In genomic region chr6:125156491-125156890, GRCm38 (mm10) we compare ENCODE assay signal across 26 mouse cellular contexts. TPM values are rescaled to one million over a fixed set of nuclear protein-coding genes. Genes with fewer than 3 reads are reported as not detected.
DNase-seq lines count a peak whose midpoint lies in the region; ATAC-seq lines count a peak whose summit lies in the region.
"Had no signal": no experiment of that assay in that cellular context is flagged by ENCODE, and none has a peak within 500 bp of the region (broad histone marks: within the 10 kb centered on the region; RNA-seq: fewer than 3 reads in every experiment).

No protein-coding gene starts in this region.

- H3K4me1 ChIP-seq in hindbrain, embryonic 11.5 days (replicated peaks; ENCODE audit: control insufficient read depth, insufficient read depth, low read length), result no peaks in the 10 kb centered on the region; the same call in 1 of the 2 replicates
- no peaks in the 10 kb centered on the region for H3K4me1 ChIP-seq in hindbrain, embryonic 14.5 days (replicated peaks; ENCODE audit: control insufficient read depth, insufficient read depth, low read length)
- peaks cover 54% of the 10 kb centered on the region for H3K4me1 ChIP-seq in midbrain, embryonic 10.5 days
- 0 out of 2 replicates have a peak, but pooled peaks cover 2% of the 10 kb centered on the region for H3K4me1 ChIP-seq in midbrain, embryonic 14.5 days (ENCODE audit: control insufficient read depth, insufficient read depth, low read length)

- no peak for DNase-seq in hindbrain, embryonic 11.5 days (ENCODE audit: low spot score)
- no peak for DNase-seq in hindbrain, embryonic 14.5 days (ENCODE audit: low spot score)
- no peak for DNase-seq in midbrain, embryonic 10.5 days (ENCODE audit: low spot score)
- DNase-seq in midbrain, embryonic 14.5 days, result no peak
- DNase-seq in retina, embryonic 14.5 days (ENCODE audit: low spot score), result peak; percentile 43
- no peak for DNase-seq in retina, postnatal 1 day
- DNase-seq in left cerebral cortex, postnatal 4 days, result no peak
- DNase-seq: adrenal gland, adult 2 months; adrenal gland, postnatal 36 days; cerebellum, adult 18-20 months; cerebellum, postnatal 10 days; forebrain, postnatal 0 days; gastrocnemius, postnatal 10 days; heart, postnatal 14 days; kidney, adult 18-20 months; kidney, postnatal 25 days; thymus, postnatal 4 days had no signal

- ATAC-seq in hindbrain, embryonic 11.5 days (ENCODE audit: low FRiP score), result 0 out of 2 replicates have a peak, but pooled peaks have one; percentile 0
- no peak for ATAC-seq in hindbrain, embryonic 14.5 days (ENCODE audit: low FRiP score)
- no peak for ATAC-seq in midbrain, embryonic 14.5 days (ENCODE audit: low FRiP score, low TSS enrichment)
- ATAC-seq: activated CD4-positive, CD25-positive, alpha-beta regulatory T cell, adult 4 months; CD4-positive, CD25-positive, alpha-beta regulatory T cell, adult 4 months; forebrain, postnatal 0 days; midbrain, embryonic 16.5 days had no signal

- no peak overlapping the region for H3K9ac ChIP-seq in hindbrain, embryonic 11.5 days (ENCODE audit: low read depth, low read length)
- no peak overlapping the region for H3K9ac ChIP-seq in hindbrain, embryonic 14.5 days
- H3K9ac ChIP-seq in midbrain, embryonic 14.5 days (replicated peaks; ENCODE audit: low read length), result no peak overlapping the region
- H3K9ac ChIP-seq: embryonic facial prominence, embryonic 13.5 days; forebrain, postnatal 0 days; kidney, embryonic 15.5 days; limb, embryonic 13.5 days; liver, embryonic 15.5 days; lung, embryonic 15.5 days had no signal

- H3K27ac ChIP-seq in hindbrain, embryonic 11.5 days (ENCODE audit: low read depth, low read length), result 0 out of 2 replicates have a peak overlapping the region, but pooled peaks have one; percentile 78
- no peak overlapping the region for H3K27ac ChIP-seq in hindbrain, embryonic 14.5 days
- H3K27ac ChIP-seq in midbrain, embryonic 10.5 days (replicated peaks), result peak overlapping the region; percentile 80
- H3K27ac ChIP-seq in midbrain, embryonic 14.5 days (replicated peaks; ENCODE audit: low read depth, low read length), result no peak overlapping the region
- H3K27ac ChIP-seq: hindbrain, embryonic 15.5 days; liver, embryonic 15.5 days; lung, embryonic 15.5 days had no signal

- intact Hi-C loops in left cerebral cortex, postnatal 4 days (cut with DNase I), result no loop called here

- no peaks in the 10 kb centered on the region for H3K9me3 ChIP-seq in hindbrain, embryonic 11.5 days (ENCODE audit: control insufficient read depth, low read length)
- H3K9me3 ChIP-seq in hindbrain, embryonic 14.5 days (ENCODE audit: control insufficient read depth, low read length), result no peaks in the 10 kb centered on the region
- H3K9me3 ChIP-seq in midbrain, embryonic 10.5 days (replicated peaks), result no peaks in the 10 kb centered on the region
- no peaks in the 10 kb centered on the region for H3K9me3 ChIP-seq in midbrain, embryonic 14.5 days (ENCODE audit: control insufficient read depth, low read length)
- H3K9me3 ChIP-seq: embryonic facial prominence, embryonic 13.5 days; hindbrain, embryonic 15.5 days; kidney, embryonic 15.5 days; limb, embryonic 13.5 days; liver, embryonic 15.5 days; lung, embryonic 15.5 days had no signal

- peaks cover 10% of the 10 kb centered on the region; the same call in 1 of the 2 replicates for H3K36me3 ChIP-seq in hindbrain, embryonic 11.5 days (ENCODE audit: control insufficient read depth, insufficient read depth, low read length)
- H3K36me3 ChIP-seq in hindbrain, embryonic 14.5 days (replicated peaks; ENCODE audit: control insufficient read depth, insufficient read depth), result peaks cover 70% of the 10 kb centered on the region
- peaks cover 90% of the 10 kb centered on the region for H3K36me3 ChIP-seq in midbrain, embryonic 10.5 days
- peaks cover 64% of the 10 kb centered on the region for H3K36me3 ChIP-seq in midbrain, embryonic 14.5 days (ENCODE audit: control insufficient read depth, insufficient read depth, low read length)

- H3K27me3 ChIP-seq in hindbrain, embryonic 11.5 days (ENCODE audit: control insufficient read depth, insufficient read depth, low read length), result no peaks in the 10 kb centered on the region
- no peaks in the 10 kb centered on the region for H3K27me3 ChIP-seq in hindbrain, embryonic 14.5 days (ENCODE audit: control insufficient read depth, insufficient read depth, low read length)
- no peaks in the 10 kb centered on the region for H3K27me3 ChIP-seq in midbrain, embryonic 10.5 days (ENCODE audit: low read depth, poor library complexity, severe bottlenecking)
- H3K27me3 ChIP-seq in midbrain, embryonic 14.5 days (ENCODE audit: control insufficient read depth, insufficient read depth, low read length), result no peaks in the 10 kb centered on the region
- H3K27me3 ChIP-seq: embryonic facial prominence, embryonic 13.5 days; hindbrain, embryonic 15.5 days; kidney, embryonic 15.5 days; limb, embryonic 13.5 days; liver, embryonic 15.5 days; lung, embryonic 15.5 days had no signal

- WGBS in hindbrain, embryonic 11.5 days, result 82% methylated on average over 3 of the region's 3 CpGs
- WGBS in hindbrain, embryonic 14.5 days, result 74% methylated on average over 3 of the region's 3 CpGs
- WGBS in midbrain, embryonic 10.5 days, result 87% methylated on average over 3 of the region's 3 CpGs
- WGBS in midbrain, embryonic 14.5 days, result 87% methylated on average over 3 of the region's 3 CpGs

- H3K4me2 ChIP-seq in hindbrain, embryonic 11.5 days (replicated peaks; ENCODE audit: low read depth, low read length), result no peak overlapping the region
- H3K4me2 ChIP-seq in hindbrain, embryonic 14.5 days (replicated peaks), result no peak overlapping the region
- H3K4me2 ChIP-seq in midbrain, embryonic 14.5 days (ENCODE audit: low read length), result no peak overlapping the region
- H3K4me2 ChIP-seq: embryonic facial prominence, embryonic 13.5 days; hindbrain, embryonic 15.5 days; kidney, embryonic 15.5 days; limb, embryonic 13.5 days; liver, embryonic 15.5 days; lung, embryonic 15.5 days had no signal

- H3K4me3 ChIP-seq in hindbrain, embryonic 11.5 days (ENCODE audit: low read depth, low read length), result no peak overlapping the region
- H3K4me3 ChIP-seq in hindbrain, embryonic 14.5 days (replicated peaks; ENCODE audit: low read length), result no peak overlapping the region
- peak overlapping the region; percentile 20; the same call in 1 of the 2 replicates for H3K4me3 ChIP-seq in midbrain, embryonic 10.5 days
- no peak overlapping the region for H3K4me3 ChIP-seq in midbrain, embryonic 14.5 days (replicated peaks; ENCODE audit: low read depth, low read length)
- H3K4me3 ChIP-seq: embryonic facial prominence, embryonic 13.5 days; hindbrain, embryonic 15.5 days; kidney, embryonic 15.5 days; limb, embryonic 13.5 days; liver, embryonic 15.5 days; lung, embryonic 15.5 days had no signal

RNA-seq across cellular contexts. Expression of gene Gapdh, which starts 9.8 kb away (rescaled TPM):
- polyA plus RNA-seq in hindbrain, embryonic 11.5 days (2014; fragmentation: Nextera tagmentation; extraction: Ambion mirVana), result 2,070 and 2,095 TPM in 2 replicates
- 1,428 and 1,660 TPM in 2 replicates for polyA plus RNA-seq in hindbrain, embryonic 14.5 days (2014; fragmentation: Nextera tagmentation; extraction: Ambion mirVana)
- 2,729 and 3,222 TPM in 2 replicates for polyA plus RNA-seq in midbrain, embryonic 10.5 days (2016; fragmentation: Nextera tagmentation; extraction: Ambion mirVana)
- polyA plus RNA-seq in midbrain, embryonic 14.5 days (2014; fragmentation: Nextera tagmentation; extraction: Ambion mirVana), result 1,501 and 1,547 TPM in 2 replicates
- 1,000 to 10,000 TPM; 1,244 to 1,314 TPM for total RNA-seq in left cerebral cortex, postnatal 4 days (2021)

RNA-seq across cellular contexts. Expression of gene Iffo1, which starts 11.4 kb away (rescaled TPM):
- polyA plus RNA-seq in hindbrain, embryonic 11.5 days (2014; fragmentation: Nextera tagmentation; extraction: Ambion mirVana), result 10.3 and 10.4 TPM in 2 replicates
- 18.2 and 19.0 TPM in 2 replicates for polyA plus RNA-seq in hindbrain, embryonic 14.5 days (2014; fragmentation: Nextera tagmentation; extraction: Ambion mirVana)
- polyA plus RNA-seq in midbrain, embryonic 10.5 days (2016; fragmentation: Nextera tagmentation; extraction: Ambion mirVana), result 12.7 and 15.1 TPM in 2 replicates
- 15.8 and 18.2 TPM in 2 replicates for polyA plus RNA-seq in midbrain, embryonic 14.5 days (2014; fragmentation: Nextera tagmentation; extraction: Ambion mirVana)
- total RNA-seq in left cerebral cortex, postnatal 4 days (2021), result 10 to 100 TPM; 27.0 to 28.3 TPM

RNA-seq across cellular contexts. Expression of gene Nop2, which starts 24.8 kb away (rescaled TPM):
- polyA plus RNA-seq in hindbrain, embryonic 11.5 days (2014; fragmentation: Nextera tagmentation; extraction: Ambion mirVana), result 45.3 and 58.8 TPM in 2 replicates
- polyA plus RNA-seq in hindbrain, embryonic 14.5 days (2014; fragmentation: Nextera tagmentation; extraction: Ambion mirVana), result 40.3 and 48.4 TPM in 2 replicates
- polyA plus RNA-seq in midbrain, embryonic 10.5 days (2016; fragmentation: Nextera tagmentation; extraction: Ambion mirVana), result 72.6 and 86.4 TPM in 2 replicates
- polyA plus RNA-seq in midbrain, embryonic 14.5 days (2014; fragmentation: Nextera tagmentation; extraction: Ambion mirVana), result 42.7 and 46.3 TPM in 2 replicates
- total RNA-seq in left cerebral cortex, postnatal 4 days (2021), result 10 to 100 TPM; 43.0 to 44.5 TPM

RNA-seq across cellular contexts. Expression of gene Ncapd2, which starts 35.0 kb away (rescaled TPM):
- polyA plus RNA-seq in hindbrain, embryonic 11.5 days (2014; fragmentation: Nextera tagmentation; extraction: Ambion mirVana), result 109 and 110 TPM in 2 replicates
- 40.1 and 40.7 TPM in 2 replicates for polyA plus RNA-seq in hindbrain, embryonic 14.5 days (2014; fragmentation: Nextera tagmentation; extraction: Ambion mirVana)
- 236 and 246 TPM in 2 replicates for polyA plus RNA-seq in midbrain, embryonic 10.5 days (2016; fragmentation: Nextera tagmentation; extraction: Ambion mirVana)
- 40.6 and 50.3 TPM in 2 replicates for polyA plus RNA-seq in midbrain, embryonic 14.5 days (2014; fragmentation: Nextera tagmentation; extraction: Ambion mirVana)
- total RNA-seq in left cerebral cortex, postnatal 4 days (2021), result 10 to 100 TPM; 44.9 to 51.4 TPM

RNA-seq across cellular contexts. Expression of gene Mrpl51, which starts 35.1 kb away (rescaled TPM):
- 184 and 189 TPM in 2 replicates for polyA plus RNA-seq in hindbrain, embryonic 11.5 days (2014; fragmentation: Nextera tagmentation; extraction: Ambion mirVana)
- polyA plus RNA-seq in hindbrain, embryonic 14.5 days (2014; fragmentation: Nextera tagmentation; extraction: Ambion mirVana), result 140 and 142 TPM in 2 replicates
- 211 and 231 TPM in 2 replicates for polyA plus RNA-seq in midbrain, embryonic 10.5 days (2016; fragmentation: Nextera tagmentation; extraction: Ambion mirVana)
- polyA plus RNA-seq in midbrain, embryonic 14.5 days (2014; fragmentation: Nextera tagmentation; extraction: Ambion mirVana), result 128 and 141 TPM in 2 replicates
- 10 to 100 TPM; 67.7 to 72.7 TPM for total RNA-seq in left cerebral cortex, postnatal 4 days (2021)

Comparison
In these comparisons a context has a peak if more than half of its experiments do, and no peak if none do; other contexts are left out.
1. H3K27ac ChIP-seq: peak in hindbrain, embryonic 11.5 days (single experiment) and midbrain, embryonic 10.5 days (single experiment); none in hindbrain, embryonic 14.5 days (single experiment) and midbrain, embryonic 14.5 days (single experiment).